Mouse (Mus musculus) cerebellum, postnatal 14 days (tissue): ENCODE data around the gene Nop53.
A peak's percentile ranks its signal among the peaks of the same experiment; 100 is the strongest.

ENCODE experiments used
- DNase-seq, 2 experiments: peaks; one replicate each; pipeline ENCODE4 v3.0.0; 2021; ENCODE audit warnings: mixed read lengths in 2 of 2

Nop53 gene

GRCm38 (mm10) chr7:15956143-15956542, 10.3 kb upstream of the Nop53 start:
- DNase-seq: no peak

GRCm38 (mm10) chr7:15955509-15955908, 9.6 kb upstream of the Nop53 start:
- no peak for DNase-seq

GRCm38 (mm10) chr7:15954978-15955443, 9.1 kb upstream of the Nop53 start:
- no peak for DNase-seq

GRCm38 (mm10) chr7:15954436-15954835, 8.6 kb upstream of the Nop53 start:
- no peak for DNase-seq

- peak in 1 of 2 experiments; percentile 41 for DNase-seq
Observed at GRCm38 (mm10) chr7:15953307-15954074, 7.6 kb upstream of the Nop53 start.

GRCm38 (mm10) chr7:15952416-15952815, 6.5 kb upstream of the Nop53 start:
- DNase-seq: no peak

GRCm38 (mm10) chr7:15950008-15950407, 4.1 kb upstream of the Nop53 start:
- DNase-seq: no peak

GRCm38 (mm10) chr7:15949216-15949790, 3.4 kb upstream of the Nop53 start:
- no peak for DNase-seq

- peak; percentile 82 to 90 for DNase-seq
Observed at GRCm38 (mm10) chr7:15948381-15948941, 2.6 kb upstream of the Nop53 start.

- no peak for DNase-seq
Observed at GRCm38 (mm10) chr7:15947653-15948260, 1.9 kb upstream of the Nop53 start.

- DNase-seq: peak in 1 of 2 experiments; percentile 42
Observed at GRCm38 (mm10) chr7:15945211-15945610, 663 bp downstream of the Nop53 start.

GRCm38 (mm10) chr7:15944311-15944710, 1.6 kb downstream of the Nop53 start:
- no peak for DNase-seq

- no peak for DNase-seq
Observed at GRCm38 (mm10) chr7:15938621-15939020, 7.3 kb downstream of the Nop53 start.

GRCm38 (mm10) chr7:15937491-15937890, 8.4 kb downstream of the Nop53 start:
- DNase-seq: no peak

- DNase-seq: no peak
Observed at GRCm38 (mm10) chr7:15933437-15934359, 12.2 kb downstream of the Nop53 start.

- DNase-seq: no peak
Observed at GRCm38 (mm10) chr7:15931635-15932034, 14.2 kb downstream of the Nop53 start.

GRCm38 (mm10) chr7:15930543-15930942, 15.3 kb downstream of the Nop53 start:
- DNase-seq: no peak

GRCm38 (mm10) chr7:15929910-15930309, 16.0 kb downstream of the Nop53 start:
- DNase-seq: peak; percentile 57 to 75

- DNase-seq: peak; percentile 95 to 96
Observed at GRCm38 (mm10) chr7:15922220-15922773, 23.6 kb downstream of the Nop53 start, which contains the start of gene Selenow. Gene Selenow (minus strand): TSS chr7:15922402.

GRCm38 (mm10) chr7:15921796-15922195, 24.1 kb downstream of the Nop53 start:
- DNase-seq: no peak

GRCm38 (mm10) chr7:15920645-15921190, 25.2 kb downstream of the Nop53 start:
- DNase-seq: no peak

GRCm38 (mm10) chr7:15919947-15920346, 25.9 kb downstream of the Nop53 start:
- DNase-seq: no peak
